Mouse (Mus musculus): ENCODE results near the gene Rsph14.

DNA sequence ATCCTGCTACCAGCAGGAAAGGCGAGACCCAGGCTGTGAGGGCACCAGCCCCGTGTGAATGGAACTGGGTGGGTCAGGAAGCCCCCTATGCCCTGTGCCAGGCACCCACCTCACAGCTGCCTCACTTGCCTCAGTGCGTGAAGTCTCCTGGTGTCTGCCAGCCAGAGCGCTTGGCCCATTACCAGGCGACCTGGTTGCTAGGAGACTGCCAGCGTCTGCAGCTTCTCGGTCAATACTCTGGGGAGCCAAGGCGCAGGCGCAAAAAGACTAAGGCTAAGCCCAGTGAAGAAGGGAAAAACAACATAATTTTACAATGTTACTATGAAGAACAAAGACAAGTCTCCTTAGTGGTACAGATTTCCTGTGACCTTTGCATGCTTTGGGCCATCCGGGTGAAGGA, at the start of gene Rsph14:
- TF ChIP-seq CTCF (IDR thresholded peaks at IDR 0.05; ENCODE audit: extremely low read depth, insufficient read depth, low read length), result no peak
- TF ChIP-seq POLR2A (IDR thresholded peaks at IDR 0.05; ENCODE audit: extremely low read depth, insufficient read depth, low read length), result no peak

All from cortical plate, adult 2 months (tissue).